Mouse (Mus musculus) midbrain, embryonic 16.5 days (tissue): ENCODE results near the gene A530016L24Rik. TPM values are rescaled to one million over a fixed set of nuclear protein-coding genes. Genes with fewer than 3 reads are reported as not detected.

Experiments
- polyA plus RNA-seq: library from polyadenylated mRNA; unstranded; fragments of >200 nt; fragmentation: Nextera tagmentation; extraction: Ambion mirVana; gene quantifications from 2 replicates; pipeline ENCODE4 v1.2.1, GENCODE M21; 2015

A530016L24Rik gene
- polyA plus RNA-seq, 1 experiment from 2014 or later, result 0.16 TPM

Other genes with a start within 250 kb of the A530016L24Rik start
- gene Tmem179, start 27.3 kb downstream of the A530016L24Rik start, polyA plus RNA-seq, result 96.8 and 100 TPM in 2 replicates
- 0.53 and 0.67 TPM in 2 replicates for gene Inf2, start 99.3 kb downstream of the A530016L24Rik start, polyA plus RNA-seq
- gene Adssl1, start 130.6 kb downstream of the A530016L24Rik start, polyA plus RNA-seq, result 4.0 and 4.2 TPM in 2 replicates
- 41.7 and 44.1 TPM in 2 replicates for gene Siva1, start 155.2 kb downstream of the A530016L24Rik start, polyA plus RNA-seq
- gene Akt1, start 185.4 kb downstream of the A530016L24Rik start, polyA plus RNA-seq, result 58.7 and 60.4 TPM in 2 replicates
- 0.73 and 1.2 TPM in 2 replicates for gene Zbtb42, start 189.4 kb downstream of the A530016L24Rik start, polyA plus RNA-seq
- gene Cep170b, start 231.0 kb downstream of the A530016L24Rik start, polyA plus RNA-seq, result 36.0 and 39.4 TPM in 2 replicates